Mouse (Mus musculus) ES-E14 (cell line): ENCODE data around the gene Cd320.

ENCODE experiments used
- MAFK ChIP-seq: IDR thresholded peaks from 2 replicates; pipeline ENCODE4 v1.6.1; 2014; ENCODE audit warnings: mild to moderate bottlenecking, low read depth, low read length, inconsistent platforms; ENCODE audit not compliant: insufficient read depth
- ZNF384 ChIP-seq: IDR thresholded peaks from 2 replicates; pipeline ENCODE4 v1.6.1; 2012; ENCODE audit warnings: low read depth, low read length, inconsistent platforms

DNA sequence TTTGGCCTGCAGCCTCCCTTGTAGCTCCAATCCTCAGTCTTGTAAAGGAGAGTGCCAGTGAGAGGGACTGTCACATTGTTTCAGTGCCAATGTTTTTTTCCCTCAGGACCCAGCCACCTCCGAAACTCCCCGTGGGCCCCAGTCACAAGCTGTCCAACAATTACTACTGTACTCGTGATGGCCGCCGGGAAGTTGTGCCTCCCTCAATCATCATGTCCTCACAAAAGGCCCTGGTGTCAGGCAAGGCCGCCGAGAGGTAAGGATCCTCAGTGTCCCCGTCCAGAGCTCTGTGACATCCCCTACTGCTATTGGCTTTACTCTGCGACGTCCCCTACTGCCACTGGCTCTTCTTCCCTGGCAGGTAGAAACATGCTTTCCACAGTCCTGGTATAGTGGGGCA lies 13.3 kb upstream of the Cd320 start:
- TF ChIP-seq MAFK, result no peak
- no peak for TF ChIP-seq ZNF384
